Mouse (Mus musculus) E14TG2a.4 (cell line): ENCODE measurements around the gene Foxe3.

Experiments
- CTCF ChIP-seq: conservative IDR thresholded peaks from 2 replicates; pipeline ENCODE4 v1.5.1; 2014; ENCODE audit warnings: low read length
- NANOG ChIP-seq: IDR thresholded peaks from 2 replicates; pipeline ENCODE4 v1.6.1; 2014; ENCODE audit warnings: borderline replicate concordance, low read length, mixed read lengths

- TF ChIP-seq CTCF: no peak
- TF ChIP-seq NANOG: no peak
These were observed 16.3 kb upstream of the Foxe3 start for GRCm38 (mm10) chr4:114942112-114942511.
